Mouse (Mus musculus) midbrain, embryonic 10.5 days (tissue): ENCODE measurements around the gene Fam213b. TPM values are rescaled to one million over a fixed set of nuclear protein-coding genes. Genes with fewer than 3 reads are reported as not detected.

Experiments
- DNase-seq: peaks from one replicate; pipeline ENCODE4 v3.0.0-alpha.2; 2017; ENCODE audit warnings: low spot score
- H3K27ac ChIP-seq: fragments of 300-500 bp; sonication (generic); replicated peaks from 2 replicates; pipeline ENCODE4 v1.5.1; 2016; ENCODE audit warnings: mild to moderate bottlenecking
- H3K27me3 ChIP-seq: fragments of 300-500 bp; sonication (generic); 2 replicates; pipeline ENCODE4 v1.6.1; 2016; ENCODE audit warnings: low read depth, mild to moderate bottlenecking; ENCODE audit not compliant: poor library complexity, severe bottlenecking
- H3K36me3 ChIP-seq: fragments of 300-500 bp; sonication (generic); 2 replicates; pipeline ENCODE4 v1.6.1; 2016; ENCODE audit warnings: mild to moderate bottlenecking, moderate library complexity
- H3K4me1 ChIP-seq: fragments of 300-500 bp; sonication (generic); 2 replicates; pipeline ENCODE4 v1.6.1; 2016
- H3K4me3 ChIP-seq: fragments of 300-500 bp; sonication (generic); 2 replicates; pipeline ENCODE4 v1.5.1; 2016; ENCODE audit warnings: mild to moderate bottlenecking, moderate library complexity
- H3K9me3 ChIP-seq: fragments of 300-500 bp; sonication (generic); replicated peaks from 2 replicates; pipeline ENCODE4 v1.6.1; 2016; ENCODE audit warnings: mild to moderate bottlenecking
- WGBS: fragments of 180-500 bp; shearing (Covaris S2); methylation state at CpG from one replicate; pipeline ENCODE4 v1.1.7; 2016; 5-methylcytosine and 5-hydroxymethylcytosine counted together
- polyA plus RNA-seq: library from polyadenylated mRNA; unstranded; fragments of >200 nt; fragmentation: Nextera tagmentation; extraction: Ambion mirVana; gene quantifications from 2 replicates; pipeline ENCODE4 v1.2.1, GENCODE M21; 2016

The Fam213b gene
- polyA plus RNA-seq, 1 experiment from 2014 or later, result 45.9 TPM

GRCm38 (mm10) chr4:154890887-154891286 is 8.0 kb downstream of the Fam213b start:
- H3K4me1 ChIP-seq, result peaks cover 10% of the 10 kb centered on the region
- H3K27ac ChIP-seq, result no peak overlapping the region
- WGBS, result 94% methylated on average over 14 of the region's 14 CpGs
- no peak for DNase-seq
- H3K36me3 ChIP-seq, result 0 out of 2 replicates have a peak, but pooled peaks cover 6% of the 10 kb centered on the region
- H3K9me3 ChIP-seq, result no peaks in the 10 kb centered on the region
- no peak overlapping the region for H3K4me3 ChIP-seq
- H3K27me3 ChIP-seq, result no peaks in the 10 kb centered on the region

GRCm38 (mm10) chr4:154887593-154888250 is 11.2 kb downstream of the Fam213b start:
- no peak overlapping the region for H3K4me3 ChIP-seq
- H3K27me3 ChIP-seq, result no peaks in the 10 kb centered on the region
- H3K9me3 ChIP-seq, result no peaks in the 10 kb centered on the region
- H3K27ac ChIP-seq, result peak overlapping the region; percentile 71; the same call in 1 of the 2 replicates
- DNase-seq, result no peak
- H3K4me1 ChIP-seq, result peaks cover 14% of the 10 kb centered on the region
- H3K36me3 ChIP-seq, result no peaks in the 10 kb centered on the region
- WGBS, result 88% methylated on average over 15 of the region's 15 CpGs

- H3K36me3 ChIP-seq, result no peaks in the 10 kb centered on the region
- no peaks in the 10 kb centered on the region for H3K9me3 ChIP-seq
- no peak overlapping the region for H3K4me3 ChIP-seq
- H3K27me3 ChIP-seq, result no peaks in the 10 kb centered on the region
- DNase-seq, result no peak
- WGBS, result 75% methylated on average over 13 of the region's 13 CpGs
- H3K4me1 ChIP-seq, result peaks cover 17% of the 10 kb centered on the region
- H3K27ac ChIP-seq, result peak overlapping the region; percentile 71
Measured at GRCm38 (mm10) chr4:154886876-154887592, 11.9 kb downstream of the Fam213b start.

- H3K9me3 ChIP-seq, result no peaks in the 10 kb centered on the region
- DNase-seq, result no peak
- H3K4me1 ChIP-seq, result peaks cover 19% of the 10 kb centered on the region
- H3K27me3 ChIP-seq, result no peaks in the 10 kb centered on the region
- no peak overlapping the region for H3K4me3 ChIP-seq
- 89% methylated on average over 11 of the region's 11 CpGs for WGBS
- H3K36me3 ChIP-seq, result no peaks in the 10 kb centered on the region
- H3K27ac ChIP-seq, result 0 out of 2 replicates have a peak overlapping the region, but pooled peaks have one; percentile 9
Measured at GRCm38 (mm10) chr4:154885416-154885815, 13.5 kb downstream of the Fam213b start.

- Histone ChIP-seq H3K27ac (no peak overlapping the region), H3K4me1 (peaks cover 29% of the 10 kb centered on the region), H3K27me3 (no peaks in the 10 kb centered on the region), H3K9me3 (no peaks in the 10 kb centered on the region), H3K4me3 (no peak overlapping the region), H3K36me3 (no peaks in the 10 kb centered on the region)
- WGBS, result 29% methylated on average over 14 of the region's 14 CpGs
- no peak for DNase-seq
Measured at GRCm38 (mm10) chr4:154882014-154882659, 16.8 kb downstream of the Fam213b start.

- DNase-seq, result no peak
- H3K27me3 ChIP-seq, result no peaks in the 10 kb centered on the region
- H3K27ac ChIP-seq, result no peak overlapping the region
- no peaks in the 10 kb centered on the region for H3K36me3 ChIP-seq
- H3K4me1 ChIP-seq, result peaks cover 35% of the 10 kb centered on the region
- WGBS, result 84% methylated on average over 6 of the region's 6 CpGs
- H3K4me3 ChIP-seq, result no peak overlapping the region
- no peaks in the 10 kb centered on the region for H3K9me3 ChIP-seq
Measured at GRCm38 (mm10) chr4:154880730-154881129, 18.2 kb downstream of the Fam213b start.

GRCm38 (mm10) chr4:154877864-154878548 is 20.9 kb downstream of the Fam213b start:
- peaks cover 33% of the 10 kb centered on the region for H3K4me1 ChIP-seq
- H3K36me3 ChIP-seq, result no peaks in the 10 kb centered on the region
- DNase-seq, result peak; percentile 95
- no peaks in the 10 kb centered on the region for H3K9me3 ChIP-seq
- H3K27me3 ChIP-seq, result peaks cover 7% of the 10 kb centered on the region
- H3K4me3 ChIP-seq, result peak overlapping the region; percentile 54
- peak overlapping the region; percentile 83 for H3K27ac ChIP-seq
- WGBS, result 13% methylated on average over 18 of the region's 18 CpGs

- no peak for DNase-seq
- Histone ChIP-seq H3K36me3 (no peaks in the 10 kb centered on the region), H3K27me3 (peaks cover 53% of the 10 kb centered on the region), H3K9me3 (no peaks in the 10 kb centered on the region), H3K4me1 (peaks cover 52% of the 10 kb centered on the region), H3K27ac (no peak overlapping the region), H3K4me3 (no peak overlapping the region)
- WGBS, result 79% methylated on average over 6 of the region's 6 CpGs
Measured at GRCm38 (mm10) chr4:154873186-154873585, 25.7 kb downstream of the Fam213b start.

- H3K4me1 ChIP-seq, result peaks cover 43% of the 10 kb centered on the region
- peak overlapping the region; percentile 43 for H3K4me3 ChIP-seq
- H3K9me3 ChIP-seq, result no peaks in the 10 kb centered on the region
- 3% methylated on average over 13 of the region's 13 CpGs for WGBS
- DNase-seq, result peak; percentile 57
- peaks cover 67% of the 10 kb centered on the region for H3K27me3 ChIP-seq
- peak overlapping the region; percentile 66 for H3K27ac ChIP-seq
- no peaks in the 10 kb centered on the region for H3K36me3 ChIP-seq
Measured at GRCm38 (mm10) chr4:154871757-154872251, 27.1 kb downstream of the Fam213b start.

- Histone ChIP-seq H3K36me3 (no peaks in the 10 kb centered on the region), H3K4me1 (peaks cover 32% of the 10 kb centered on the region), H3K9me3 (no peaks in the 10 kb centered on the region), H3K27me3 (peaks cover 75% of the 10 kb centered on the region), H3K27ac (no peak overlapping the region), H3K4me3 (no peak overlapping the region)
- WGBS, result 56% methylated on average over 4 of the region's 4 CpGs
- no peak for DNase-seq
Measured at GRCm38 (mm10) chr4:154870721-154871120, 28.2 kb downstream of the Fam213b start.

- H3K4me3 ChIP-seq, result no peak within 1 kb of the TSS
- 93% methylated on average over 7 of the region's 7 CpGs for WGBS
- peaks cover 42% of the 10 kb centered on the region for H3K4me1 ChIP-seq
- no peaks in the 10 kb centered on the region for H3K9me3 ChIP-seq
- H3K36me3 ChIP-seq, result no peaks in the 10 kb centered on the region
- DNase-seq, result no peak
- H3K27ac ChIP-seq, result no peak within 1 kb of the TSS
- peaks cover 82% of the 10 kb centered on the region for H3K27me3 ChIP-seq
Measured at GRCm38 (mm10) chr4:154869440-154869839, 29.5 kb downstream of the Fam213b start, which contains the start of gene Mmel1. Mmel1 (plus strand) TSS chr4:154869585.

GRCm38 (mm10) chr4:154867257-154867656 is 31.7 kb downstream of the Fam213b start:
- 88% methylated on average over 6 of the region's 6 CpGs for whole genome bisulfite sequencing
- peaks cover 68% of the 10 kb centered on the region for H3K27me3 ChIP-seq

More at GRCm38 (mm10) chr4:154867257-154867656, 31.7 kb downstream of the Fam213b start:
- Histone ChIP-seq H3K4me1 (peaks cover 51% of the 10 kb centered on the region), H3K9me3 (no peaks in the 10 kb centered on the region), H3K4me3 (no peak overlapping the region), H3K36me3 (no peaks in the 10 kb centered on the region), H3K27ac (no peak overlapping the region)
- no peak for DNase-seq
